Mouse (Mus musculus) right cerebral cortex, postnatal 14 days (tissue): Measurements from ENCODE around the gene Dpf3.
A peak's percentile ranks its signal among the peaks of the same experiment; 100 is the strongest.

ENCODE experiments used
- DNase-seq: peaks from one replicate; pipeline ENCODE4 v3.0.0; 2022

The Dpf3 gene

GRCm38 (mm10) chr12:83495961-83496282 is 8.4 kb upstream of the Dpf3 start:
- DNase-seq = no peak

GRCm38 (mm10) chr12:83495248-83495960 is 7.9 kb upstream of the Dpf3 start:
- DNase-seq = no peak

- DNase-seq = no peak
These were observed 6.7 kb upstream of the Dpf3 start for GRCm38 (mm10) chr12:83494196-83494595.

GRCm38 (mm10) chr12:83492808-83493207 is 5.3 kb upstream of the Dpf3 start:
- DNase-seq = no peak

GRCm38 (mm10) chr12:83491609-83492008 is 4.1 kb upstream of the Dpf3 start:
- DNase-seq = no peak

- DNase-seq = no peak
These were observed 2.2 kb upstream of the Dpf3 start for GRCm38 (mm10) chr12:83489748-83490147.

GRCm38 (mm10) chr12:83488211-83488941 is 860 bp upstream of the Dpf3 start:
- DNase-seq = no peak

GRCm38 (mm10) chr12:83486671-83487461 is 650 bp downstream of the Dpf3 start:
- DNase-seq = peak; percentile 32

GRCm38 (mm10) chr12:83485911-83486670 is 1.4 kb downstream of the Dpf3 start:
- DNase-seq = peak; percentile 44

GRCm38 (mm10) chr12:83484855-83485745 is 2.4 kb downstream of the Dpf3 start:
- DNase-seq = no peak

GRCm38 (mm10) chr12:83483653-83484052 is 3.9 kb downstream of the Dpf3 start:
- DNase-seq = no peak

GRCm38 (mm10) chr12:83481439-83481838 is 6.1 kb downstream of the Dpf3 start:
- DNase-seq = no peak

GRCm38 (mm10) chr12:83479818-83480401 is 7.6 kb downstream of the Dpf3 start:
- DNase-seq = no peak

GRCm38 (mm10) chr12:83479140-83479539 is 8.4 kb downstream of the Dpf3 start:
- no peak for DNase-seq

GRCm38 (mm10) chr12:83476277-83476676 is 11.2 kb downstream of the Dpf3 start:
- DNase-seq = no peak

GRCm38 (mm10) chr12:83475419-83475818 is 12.1 kb downstream of the Dpf3 start:
- no peak for DNase-seq

GRCm38 (mm10) chr12:83473987-83474600 is 13.4 kb downstream of the Dpf3 start:
- no peak for DNase-seq

GRCm38 (mm10) chr12:83471760-83472159 is 15.8 kb downstream of the Dpf3 start:
- no peak for DNase-seq

GRCm38 (mm10) chr12:83470085-83470484 is 17.4 kb downstream of the Dpf3 start:
- no peak for DNase-seq

- no peak for DNase-seq
These were observed 20.7 kb downstream of the Dpf3 start for GRCm38 (mm10) chr12:83466508-83467430.
